Mouse (Mus musculus) megakaryocyte-erythroid progenitor cell, adult 5-6 weeks (primary cell): Measurements from ENCODE around the gene Serping1. TPM values are rescaled to one million over a fixed set of nuclear protein-coding genes. Genes with fewer than 3 reads are reported as not detected.
"Not testable (repeated sequence)": the region's sequence is repeated elsewhere in the genome, so short reads cannot be mapped to it uniquely, and the experiment has no call there.

Experiments
- ATAC-seq: replicated peaks from 2 replicates; pipeline ENCODE4 v1.8.0; 2016; ENCODE audit warnings: mild to moderate bottlenecking, inconsistent platforms; ENCODE audit not compliant: severe bottlenecking, poor library complexity, low FRiP score, low TSS enrichment
- total RNA-seq, 2 experiments: library from RNA; stranded (forward) in 1 of 2; stranded (reverse) in 1 of 2; fragments of 200-1000, 215-1000 nt in 1 of 2; fragments of >200 nt in 1 of 2; fragmentation: Nextera tagmentation in 1 of 2; gene quantifications; 2 replicates each; pipeline ENCODE4 v1.2.3; 2014 to 2017

The Serping1 gene
- total RNA-seq (2014; fragmentation: Nextera tagmentation): not detected in 2 replicates
- total RNA-seq (2017): not detected in 2 replicates

DNA sequence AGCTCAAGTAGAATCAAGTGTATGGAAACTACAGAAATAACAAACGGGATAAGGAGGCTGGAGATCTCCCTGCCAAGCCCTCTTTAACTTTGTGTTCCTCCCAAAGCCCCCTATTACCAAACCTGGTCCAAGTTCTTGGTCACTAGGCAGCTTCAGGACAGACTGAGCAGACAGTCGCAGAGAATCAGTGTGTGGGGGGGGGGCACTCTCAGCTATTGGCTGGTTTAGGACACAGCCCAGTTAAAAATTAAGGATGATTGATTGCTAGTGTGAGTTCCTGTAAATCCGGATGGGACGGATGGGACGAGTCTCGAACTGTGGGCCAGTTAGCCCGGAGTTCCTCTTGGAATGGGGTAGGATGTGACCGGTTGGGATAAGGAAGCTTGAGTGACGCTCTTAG, at the start of gene Serping1:
Serping1 (minus strand) TSS at position 204 of the 400 bp plus-strand sequence.
- ATAC-seq: no peak

DNA sequence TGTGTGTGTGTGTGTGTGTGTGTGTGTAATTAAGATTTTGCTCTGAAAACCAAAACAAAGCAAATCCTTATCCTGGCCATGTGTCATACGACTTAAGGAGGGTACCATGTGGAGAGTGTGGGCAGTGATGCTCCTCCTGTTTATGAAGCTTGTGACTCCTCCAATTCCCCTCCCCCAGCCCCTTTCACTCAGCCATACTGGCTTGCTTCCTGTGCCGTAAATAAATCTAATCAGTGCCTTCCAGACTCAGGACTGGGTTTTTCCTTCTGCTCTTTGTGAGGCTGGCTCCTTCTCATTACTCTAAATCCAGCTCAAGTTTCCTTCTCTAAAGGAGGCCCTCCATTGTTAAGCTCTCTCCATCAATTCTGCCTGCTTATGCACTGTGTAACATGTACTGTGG, 48.0 kb upstream of the Serping1 start:
- ATAC-seq: no peak

DNA sequence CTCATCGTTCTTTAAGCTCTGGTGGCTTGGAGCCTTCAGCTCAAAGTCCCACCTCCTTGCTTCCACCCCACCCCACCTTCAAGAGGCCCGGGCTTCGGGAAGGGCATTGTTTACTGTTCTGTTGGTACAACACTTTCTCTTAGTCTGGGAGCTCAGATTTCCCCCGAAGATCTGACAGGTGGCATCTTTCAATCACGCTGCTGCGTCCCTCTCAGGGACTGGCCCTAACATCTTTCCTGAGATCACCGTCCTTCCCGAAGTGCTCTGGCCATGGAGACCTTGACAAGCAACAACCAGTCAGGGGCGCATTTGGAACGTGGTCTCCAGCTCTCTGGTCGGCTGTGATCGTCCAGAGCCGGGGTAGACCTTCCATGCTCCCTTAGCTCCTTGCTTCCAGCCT, 47.3 kb upstream of the Serping1 start, which contains the start of gene Smtnl1:
Smtnl1 (minus strand) TSS at position 101 of the 400 bp plus-strand sequence.
- no peak for ATAC-seq

DNA sequence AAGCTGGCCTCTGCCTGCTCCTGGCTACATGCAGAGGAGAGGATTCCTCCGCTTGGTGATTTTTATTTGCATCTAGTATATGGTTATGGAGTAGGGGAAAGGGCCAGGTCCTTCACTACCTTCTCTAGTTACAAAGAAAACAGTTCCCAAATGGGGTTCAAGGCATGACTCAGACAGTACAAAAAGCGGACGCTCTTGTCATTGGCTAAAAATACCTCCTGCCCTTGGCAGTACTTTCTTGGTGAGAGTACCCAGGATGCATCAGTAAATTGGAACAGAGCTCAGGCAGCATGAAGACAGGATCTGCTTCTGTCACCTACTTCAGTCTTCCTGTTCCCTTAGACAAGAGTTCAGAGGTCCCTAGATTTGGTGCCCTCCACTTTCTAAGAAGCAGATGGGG, 44.6 kb upstream of the Serping1 start:
- ATAC-seq: no peak

DNA sequence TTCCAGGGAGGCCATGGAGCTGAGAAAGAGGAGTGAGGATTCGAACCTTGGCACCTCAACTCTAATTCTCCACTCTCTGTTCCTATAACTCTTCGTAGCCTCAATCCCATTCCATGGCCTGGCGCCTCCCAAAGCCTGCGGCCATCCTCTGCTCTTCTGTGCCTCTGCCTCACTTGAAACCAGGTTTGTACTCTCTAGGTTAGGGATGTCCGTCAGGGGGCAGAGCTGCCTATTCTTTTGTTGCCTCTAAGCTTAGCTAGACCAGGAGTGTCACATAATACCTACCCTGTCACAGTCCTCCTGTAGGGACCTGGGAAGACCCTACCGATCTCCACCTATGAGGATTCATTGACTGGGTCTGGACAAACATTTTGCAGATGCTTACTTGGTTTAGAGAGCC, 37.4 kb upstream of the Serping1 start:
- no peak for ATAC-seq

DNA sequence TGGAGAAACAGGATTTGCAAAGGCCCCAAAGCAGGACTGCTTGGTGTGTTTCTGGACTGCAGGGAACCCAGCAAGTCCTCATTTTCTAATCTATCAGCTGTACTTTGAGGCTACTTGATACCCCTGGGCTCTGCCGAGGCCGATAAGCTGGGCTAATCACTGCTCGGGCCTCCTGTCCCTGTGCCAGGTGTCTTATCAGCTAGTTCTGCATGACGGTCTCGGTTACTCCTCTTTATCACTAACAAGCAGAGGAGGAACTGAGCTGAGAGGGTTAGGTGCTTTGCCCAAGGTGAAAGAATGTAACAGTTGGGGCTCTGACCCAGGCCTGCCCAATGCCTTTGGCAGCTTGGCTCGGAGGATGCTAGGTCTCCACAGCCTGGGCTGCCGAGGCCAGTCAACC, 36.6 kb upstream of the Serping1 start:
- peak; percentile 87 for ATAC-seq

DNA sequence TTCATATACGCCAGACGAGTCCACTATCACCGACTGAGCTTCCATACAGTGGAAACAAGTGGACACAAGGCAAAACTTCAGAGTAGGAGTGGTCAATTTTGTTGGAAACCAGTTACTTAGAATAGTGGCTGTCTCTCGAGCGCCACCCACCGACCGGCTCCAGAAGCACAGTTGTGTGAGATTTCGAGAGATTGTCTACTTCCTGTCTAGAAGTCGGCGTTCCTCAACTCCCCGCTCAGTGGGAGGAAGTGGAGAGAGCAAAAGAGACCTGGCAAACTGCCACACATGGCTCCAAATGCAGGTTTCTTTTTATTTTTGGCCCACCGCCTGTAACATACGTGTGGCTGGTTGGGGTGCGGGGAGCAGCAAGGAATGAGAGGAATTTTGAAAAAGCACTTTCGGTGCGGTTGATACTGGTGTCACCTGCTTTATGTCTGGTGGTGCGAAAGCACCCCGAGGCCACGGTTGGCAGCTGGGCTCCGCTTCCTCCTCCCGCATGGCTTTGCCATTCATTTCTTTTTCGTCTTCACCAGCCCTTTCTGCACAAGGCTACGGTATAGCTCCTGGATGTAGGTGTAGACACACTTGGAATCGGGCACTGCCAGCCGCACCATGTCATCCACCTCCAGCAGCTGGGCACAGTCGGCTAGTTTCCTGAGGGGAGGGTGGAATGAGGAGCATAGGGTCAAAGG, 35.8 kb upstream of the Serping1 start:
- peak; percentile 52 for ATAC-seq

DNA sequence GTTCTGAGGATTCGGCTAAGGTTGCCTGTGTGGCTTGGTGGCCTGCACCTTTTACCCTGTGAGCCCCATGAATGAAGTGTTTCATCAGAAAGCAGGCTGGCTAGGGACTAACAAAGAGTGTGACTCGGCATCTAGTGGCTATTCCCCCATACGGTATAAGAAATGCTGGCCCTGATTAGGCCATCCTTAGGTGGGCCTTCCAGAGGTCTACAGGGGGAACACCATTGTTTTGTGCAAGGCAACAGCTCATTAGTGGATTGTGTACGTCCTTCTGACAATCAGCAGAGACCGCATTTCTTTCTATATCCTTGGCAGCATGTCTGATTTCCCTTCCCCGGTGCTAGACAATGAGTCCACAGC, 35.3 kb upstream of the Serping1 start:
- ATAC-seq: no peak

DNA sequence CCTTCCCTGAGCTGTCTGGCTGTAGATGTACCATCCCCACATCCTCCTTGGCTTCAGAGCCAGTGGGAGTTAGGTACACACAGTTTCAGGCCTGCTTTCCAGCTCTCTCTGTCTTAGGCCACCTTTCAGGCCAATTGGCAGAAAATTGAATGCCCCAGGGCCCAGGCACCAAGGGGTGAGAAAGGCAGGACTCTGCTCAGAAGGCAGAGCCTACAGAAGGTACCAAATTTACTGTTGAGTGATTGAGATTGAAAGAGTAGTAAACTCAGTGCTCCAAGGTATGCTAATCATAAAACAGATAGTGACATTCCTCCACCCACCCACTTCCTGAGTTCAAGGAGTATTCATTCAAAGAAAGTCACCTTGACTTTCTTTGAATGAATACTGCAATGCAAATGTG, 34.1 kb upstream of the Serping1 start:
- ATAC-seq: no peak

DNA sequence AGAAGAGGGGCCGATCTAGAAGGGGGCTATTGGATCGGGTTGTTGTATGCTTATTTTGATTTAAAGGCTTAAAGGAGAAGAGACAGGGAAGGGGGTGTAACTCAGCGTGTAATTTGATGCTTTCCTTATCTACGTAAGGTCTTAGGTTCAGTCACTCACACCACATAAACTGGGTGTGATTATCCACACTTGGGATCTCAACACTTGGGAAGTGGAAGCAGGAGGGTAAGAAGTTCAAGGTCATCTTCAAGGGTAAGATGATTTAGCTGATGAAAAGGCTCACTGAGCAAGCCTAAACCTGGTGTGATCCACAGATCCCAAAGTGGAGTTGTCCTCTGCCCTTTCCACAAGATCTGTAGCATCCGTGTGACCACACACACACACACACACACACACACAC, 31.3 kb upstream of the Serping1 start:
- no peak for ATAC-seq

DNA sequence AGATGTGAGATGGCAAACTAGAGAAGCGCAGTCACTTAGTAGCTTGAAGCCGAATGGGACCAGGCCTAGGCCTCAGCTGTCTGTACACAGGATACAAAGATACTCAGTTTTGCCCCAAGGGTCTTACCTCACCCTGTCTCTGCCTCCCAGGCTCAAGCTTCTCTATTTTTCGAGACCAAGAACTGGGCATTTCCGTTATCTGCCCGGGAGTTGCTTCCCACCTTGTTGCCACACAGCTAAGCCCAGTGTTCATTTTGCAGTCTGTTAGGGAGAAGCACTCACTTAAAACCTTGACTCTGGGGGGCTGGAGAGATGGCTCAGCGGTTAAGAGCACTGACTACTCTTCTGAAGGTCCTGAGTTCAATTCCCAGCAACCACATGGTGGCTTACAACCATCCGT, 28.7 kb upstream of the Serping1 start:
- no peak for ATAC-seq

DNA sequence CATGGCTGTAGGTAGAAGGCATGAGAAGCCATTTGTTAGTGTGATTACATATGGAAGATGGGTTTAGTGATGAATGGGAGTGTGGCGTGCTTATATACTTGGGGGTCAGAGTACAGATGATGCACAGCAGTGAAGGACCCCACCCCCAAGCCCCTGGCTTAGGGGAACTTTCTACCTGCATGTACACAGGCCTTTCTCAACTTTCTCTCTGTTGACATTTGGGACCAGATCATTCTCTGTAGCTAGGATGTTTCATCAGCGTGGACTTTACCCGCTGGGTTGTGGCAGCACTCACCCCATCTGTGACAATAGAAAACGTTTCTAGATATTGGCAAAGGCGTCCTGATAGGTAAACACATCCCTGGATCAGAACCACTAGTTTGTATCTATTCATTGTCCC, 26.0 kb upstream of the Serping1 start:
- not testable (repeated sequence) for ATAC-seq

DNA sequence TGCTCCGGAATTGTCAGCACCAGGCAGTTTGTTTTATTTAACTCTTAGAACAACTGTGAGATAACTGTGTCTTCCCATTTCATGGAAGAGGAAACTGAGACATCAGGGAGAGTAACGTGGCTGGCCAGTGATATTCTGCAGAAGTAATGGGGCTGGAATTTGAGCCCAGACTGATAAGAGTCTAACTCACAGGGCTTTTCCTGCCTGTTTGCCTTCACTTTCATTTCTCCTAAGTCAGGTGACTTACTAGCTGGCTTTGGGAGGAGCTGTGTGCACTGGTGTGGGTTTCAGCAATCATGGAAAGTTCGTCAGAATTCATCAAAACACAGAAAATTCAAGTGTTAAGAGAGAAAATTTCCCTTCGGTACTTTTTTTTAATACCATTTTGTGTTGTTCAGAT, 25.1 kb upstream of the Serping1 start:
- no peak for ATAC-seq

DNA sequence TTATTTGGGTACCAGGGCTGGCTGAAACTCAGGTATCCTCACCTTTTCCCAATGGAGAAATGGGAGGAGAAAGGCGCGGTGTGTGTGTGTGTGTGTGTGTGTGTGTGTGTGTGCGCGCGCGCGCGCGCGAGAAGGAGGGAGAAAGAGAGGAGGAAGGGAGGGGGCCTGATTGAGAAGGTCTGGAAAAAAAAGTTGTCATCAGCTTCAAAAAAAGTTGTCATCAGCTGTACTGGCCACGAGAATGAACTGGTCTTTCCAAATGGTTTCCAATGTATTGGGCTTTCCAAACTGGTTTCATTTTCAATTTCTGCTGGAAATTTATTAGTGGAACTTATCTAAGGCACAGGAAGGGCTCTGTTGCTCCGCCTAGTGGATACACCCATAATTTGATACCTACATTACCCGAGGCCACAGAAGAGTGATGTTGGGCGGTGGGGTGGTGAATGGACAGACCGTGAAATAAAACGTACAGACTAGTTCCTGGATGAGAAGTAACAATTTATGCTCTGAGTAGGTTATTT, 23.9 kb upstream of the Serping1 start:
- peak; percentile 67 for ATAC-seq

DNA sequence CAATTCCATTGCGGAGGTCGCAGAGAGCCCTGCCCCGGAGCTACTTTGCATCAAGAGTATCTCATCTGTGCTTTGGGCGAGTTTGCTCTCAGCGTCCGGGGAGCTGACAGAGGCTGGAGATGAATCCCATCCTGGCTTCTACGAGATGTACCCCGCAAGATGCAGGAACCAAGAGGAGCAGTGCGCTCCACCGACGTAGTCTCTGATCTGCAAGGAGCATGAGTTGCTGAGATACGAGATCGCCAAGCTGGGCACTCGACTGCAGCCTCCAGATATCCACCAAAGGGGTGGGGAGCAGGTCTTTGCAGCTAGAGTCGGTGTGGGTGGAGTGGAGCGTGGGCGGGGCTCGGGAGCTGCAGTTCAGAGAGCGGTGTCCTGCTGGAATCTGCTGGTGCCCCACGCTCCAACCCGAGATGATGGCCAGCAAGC, 23.3 kb upstream of the Serping1 start, which contains the start of gene Ube2l6:
Ube2l6 (plus strand) TSS at position 336 of the 429 bp plus-strand sequence.
- ATAC-seq: peak; percentile 96

DNA sequence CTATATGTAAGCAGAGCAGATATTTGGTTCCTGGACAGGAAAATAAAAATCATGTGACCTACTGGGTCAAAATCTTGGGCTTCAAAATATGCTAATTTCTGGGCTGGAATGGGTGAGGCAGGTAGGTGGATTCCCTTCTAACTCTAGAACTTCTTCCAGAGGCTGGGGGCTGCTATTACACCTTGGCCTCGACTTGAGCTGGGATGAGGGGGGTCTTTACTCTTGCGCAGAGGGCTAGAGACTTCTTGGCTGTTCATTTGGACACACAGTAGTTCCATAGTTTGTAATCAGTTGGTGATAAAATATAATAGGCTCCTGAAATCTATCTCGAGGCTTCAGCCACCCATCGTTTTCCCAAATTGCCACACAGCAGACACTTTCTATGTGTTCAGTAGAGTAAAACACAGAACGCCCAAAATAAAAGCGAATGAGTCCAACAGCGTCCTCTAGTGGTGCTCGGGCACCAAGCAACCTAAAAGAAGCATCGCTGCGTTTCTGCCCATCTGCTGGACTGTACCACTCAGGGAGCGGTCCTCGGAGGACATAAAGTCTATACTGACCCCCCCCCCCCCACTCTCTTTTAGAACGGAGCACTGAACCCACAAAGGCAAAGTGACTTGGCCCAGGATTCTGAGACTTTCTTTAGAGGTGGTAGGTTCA, 22.7 kb upstream of the Serping1 start:
- ATAC-seq: peak; percentile 49

DNA sequence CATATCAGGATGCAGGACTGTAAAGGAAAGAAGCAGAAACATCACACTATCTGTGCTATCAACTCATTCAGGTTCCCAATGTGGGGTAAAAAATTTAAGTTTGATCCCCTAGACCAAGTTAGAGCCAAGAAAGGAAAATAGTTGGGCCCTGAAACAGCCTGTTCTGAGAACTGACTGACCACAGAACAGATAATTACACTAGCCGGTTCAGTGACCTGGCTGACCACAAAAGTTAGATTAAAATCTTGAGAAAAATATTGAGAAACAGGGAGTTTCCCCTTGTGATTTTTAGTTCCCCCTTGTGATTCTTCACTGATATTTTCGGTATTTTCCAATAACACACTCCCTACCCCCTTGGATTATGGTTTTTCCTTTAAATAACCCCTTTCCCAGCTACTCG, 18.6 kb upstream of the Serping1 start:
- no peak for ATAC-seq

DNA sequence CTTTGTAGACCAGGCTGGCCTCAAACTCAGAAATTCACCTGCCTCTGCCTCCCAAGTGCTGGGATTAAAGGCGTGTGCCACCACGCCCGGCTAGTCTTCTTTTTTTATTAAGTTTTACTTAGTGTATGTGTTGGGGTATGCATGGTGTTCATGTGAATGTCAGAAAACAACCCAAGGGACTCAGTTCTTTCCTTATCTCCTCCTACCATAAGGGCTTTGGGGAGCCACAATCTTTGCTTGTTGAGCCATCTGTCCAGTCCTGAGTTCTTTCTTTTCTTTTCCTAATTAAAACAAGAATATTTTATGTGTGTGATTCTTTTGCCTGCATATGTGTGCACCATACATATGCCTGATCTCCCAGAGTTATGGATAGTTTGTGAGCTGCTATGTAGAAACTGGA, 17.9 kb upstream of the Serping1 start:
- peak; percentile 81 for ATAC-seq

DNA sequence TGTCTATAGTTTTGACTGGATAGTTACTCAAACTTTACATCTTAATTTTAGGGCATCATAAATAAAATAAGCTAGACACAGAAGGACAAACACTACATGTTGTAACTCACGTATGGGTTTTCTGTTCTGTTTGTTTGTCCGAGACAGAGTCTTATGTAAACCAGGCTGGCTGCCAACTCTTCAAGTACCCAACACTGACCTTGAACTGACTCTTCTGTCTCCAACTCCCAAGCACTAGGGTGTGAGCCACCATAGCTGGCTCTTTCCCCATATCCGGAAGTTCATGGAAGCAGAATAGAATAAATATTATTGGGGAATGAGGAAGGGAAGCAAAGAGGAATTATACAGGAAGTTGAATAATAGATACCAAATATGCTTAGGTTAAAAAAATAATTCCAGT, 17.3 kb upstream of the Serping1 start:
- ATAC-seq: no peak

DNA sequence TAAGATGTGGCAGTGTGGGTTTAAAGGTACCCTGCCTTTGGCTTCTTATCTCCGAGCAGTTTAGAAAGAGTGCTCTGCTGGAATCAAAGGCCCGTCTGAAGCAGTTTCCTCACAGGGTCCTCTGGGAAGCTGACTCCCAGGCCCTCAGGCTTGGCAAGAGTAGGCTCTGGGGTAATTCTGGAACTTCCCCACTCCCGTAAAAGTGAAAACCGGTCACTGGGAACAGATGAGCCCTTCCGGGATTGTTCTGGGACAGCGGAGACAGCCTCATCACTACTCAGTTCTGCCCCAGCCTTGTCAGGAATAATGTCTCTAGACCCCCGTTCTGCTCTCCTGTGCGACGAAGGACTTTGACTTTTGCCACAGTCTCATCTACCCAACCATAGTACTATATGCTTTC, 15.2 kb upstream of the Serping1 start:
- no peak for ATAC-seq

DNA sequence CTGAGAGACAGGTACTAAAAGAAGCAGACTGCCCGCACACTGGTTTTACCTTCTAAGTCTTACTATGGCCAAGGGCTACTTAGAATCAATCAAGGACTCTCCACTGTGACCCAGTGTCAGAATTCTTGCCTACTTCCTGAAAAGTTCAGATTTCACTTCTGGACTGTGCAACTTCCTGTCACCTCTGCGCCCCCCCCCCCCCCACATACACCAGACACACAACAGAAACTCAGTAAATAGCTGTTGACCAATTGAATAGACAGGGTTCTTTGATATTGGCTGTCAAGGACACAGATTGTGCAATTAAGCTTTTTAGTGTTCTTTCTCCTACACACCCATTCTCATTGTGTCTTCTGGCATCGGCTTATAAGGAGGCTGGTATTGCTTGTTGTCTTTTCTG, 13.1 kb upstream of the Serping1 start:
- no peak for ATAC-seq
